Mouse (Mus musculus): ENCODE results near the gene Arfgef2. TPM values are rescaled to one million over a fixed set of nuclear protein-coding genes. Genes with fewer than 3 reads are reported as not detected.

Gene Arfgef2
- polyA plus RNA-seq, 1 experiment from 2014 or later: 4.4 TPM

GRCm38 (mm10) chr2:166899161-166899560 lies 93.8 kb downstream of the Arfgef2 start:
- Histone ChIP-seq H3K4me3 (replicated peaks) (no peak overlapping the region), H3K27me3 (no peaks in the 10 kb centered on the region), H3K9me3 (replicated peaks) (no peaks in the 10 kb centered on the region), H3K4me2 (no peak overlapping the region), H3K36me3 (peaks cover 9% of the 10 kb centered on the region; the same call in 1 of the 2 replicates), H3K9ac (no peak overlapping the region), H3K27ac (no peak overlapping the region), H3K4me1 (no peaks in the 10 kb centered on the region)
- 81% methylated on average over 2 of the region's 2 CpGs for WGBS
- ATAC-seq (replicated peaks; ENCODE audit: low FRiP score): no peak

GRCm38 (mm10) chr2:166899746-166900145 lies 94.4 kb downstream of the Arfgef2 start:
- Histone ChIP-seq H3K9ac (no peak overlapping the region), H3K27ac (no peak overlapping the region), H3K4me3 (replicated peaks) (no peak overlapping the region), H3K27me3 (no peaks in the 10 kb centered on the region), H3K36me3 (0 out of 2 replicates have a peak, but pooled peaks cover 3% of the 10 kb centered on the region), H3K4me1 (no peaks in the 10 kb centered on the region), H3K4me2 (no peak overlapping the region), H3K9me3 (replicated peaks) (no peaks in the 10 kb centered on the region)
- WGBS: 63% methylated on average over 3 of the region's 3 CpGs
- no peak for ATAC-seq (replicated peaks; ENCODE audit: low FRiP score)

DNA sequence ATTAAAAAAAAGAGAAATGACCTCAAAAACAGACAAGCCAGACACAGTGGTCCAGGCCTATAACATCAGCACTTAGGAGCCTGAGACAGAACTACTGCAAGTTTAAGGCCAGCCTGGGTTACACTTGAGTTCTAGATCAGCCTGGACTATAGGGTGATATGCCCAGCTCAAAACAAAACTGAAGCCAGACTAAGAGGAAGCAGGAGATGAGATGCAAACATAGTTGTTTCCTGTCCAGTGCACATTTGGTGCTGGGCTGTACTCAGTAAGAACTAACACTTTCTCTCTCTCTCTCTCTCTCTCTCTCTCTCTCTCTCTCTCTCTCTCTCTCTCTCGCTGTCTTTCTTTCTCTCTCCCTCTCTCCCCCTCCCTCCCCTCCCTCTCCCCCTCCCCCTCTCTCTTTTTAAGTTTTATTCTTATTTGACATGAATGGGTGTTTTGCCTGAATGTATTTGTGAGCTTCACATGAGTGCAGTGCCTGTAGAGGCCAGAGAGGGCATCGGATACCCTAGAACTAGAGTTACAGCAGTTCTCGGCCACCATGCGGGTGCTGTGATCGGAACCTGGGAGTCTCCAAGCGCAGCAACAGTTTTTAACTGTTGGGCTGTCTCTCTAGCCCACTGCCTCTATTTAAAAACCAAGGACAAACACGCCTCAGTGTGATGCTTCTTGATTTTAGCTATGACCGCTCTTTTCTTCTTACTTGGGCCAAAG lies 95.6 kb downstream of the Arfgef2 start:
- 92% methylated on average over 8 of the region's 8 CpGs for WGBS
- H3K4me1 ChIP-seq: peaks cover 5% of the 10 kb centered on the region; the same call in 1 of the 2 replicates
- ATAC-seq (replicated peaks; ENCODE audit: low FRiP score): no peak
- no peaks in the 10 kb centered on the region for H3K27me3 ChIP-seq
- no peak overlapping the region for H3K4me3 ChIP-seq (replicated peaks)
- no peaks in the 10 kb centered on the region for H3K36me3 ChIP-seq
- H3K27ac ChIP-seq: no peak overlapping the region
- no peak overlapping the region for H3K4me2 ChIP-seq
- H3K9me3 ChIP-seq (replicated peaks): no peaks in the 10 kb centered on the region
- H3K9ac ChIP-seq: no peak overlapping the region

DNA sequence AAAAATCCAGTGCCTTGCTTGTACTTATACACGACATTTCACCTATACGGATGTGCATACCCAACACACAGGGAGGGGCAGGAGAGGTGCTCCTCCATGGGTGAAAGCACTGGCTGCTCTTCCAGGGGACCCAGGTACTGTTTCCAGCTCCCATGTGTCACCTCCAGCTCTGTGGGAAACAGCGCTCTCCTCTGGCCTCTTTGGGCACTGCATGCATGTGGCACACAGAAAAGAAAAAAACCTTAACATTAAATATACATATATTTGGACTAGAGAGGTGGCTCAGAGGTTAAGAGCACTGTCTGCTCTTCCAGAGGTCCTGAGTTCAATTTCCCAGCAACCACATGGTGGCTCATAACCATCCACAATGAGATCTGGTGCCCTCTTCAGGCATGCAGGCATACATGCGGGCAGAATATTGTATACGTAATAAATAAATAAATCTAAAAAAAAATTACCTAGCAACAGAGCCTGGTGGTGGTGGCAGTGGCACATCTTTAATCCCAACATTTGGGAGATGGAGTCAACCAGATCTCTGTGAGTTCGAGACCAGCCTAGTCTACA lies 98.4 kb downstream of the Arfgef2 start:
- H3K4me1 ChIP-seq: peaks cover 15% of the 10 kb centered on the region
- 95% methylated on average over 6 of the region's 6 CpGs for WGBS
- ATAC-seq (replicated peaks; ENCODE audit: low FRiP score): no peak
- no peaks in the 10 kb centered on the region for H3K27me3 ChIP-seq
- H3K9ac ChIP-seq: no peak overlapping the region
- H3K36me3 ChIP-seq: peaks cover 5% of the 10 kb centered on the region; the same call in 1 of the 2 replicates
- H3K27ac ChIP-seq: no peak overlapping the region
- H3K9me3 ChIP-seq (replicated peaks): no peaks in the 10 kb centered on the region
- no peak overlapping the region for H3K4me2 ChIP-seq
- no peak overlapping the region for H3K4me3 ChIP-seq (replicated peaks)

GRCm38 (mm10) chr2:166905711-166906522 lies 100.5 kb downstream of the Arfgef2 start, which contains the start of gene Cse1l:
Gene Cse1l (plus strand): TSS chr2:166906040.
- Histone ChIP-seq H3K27ac (peak within 1 kb of the TSS; percentile 99), H3K9ac (peak within 1 kb of the TSS; percentile 88), H3K4me3 (replicated peaks) (peak within 1 kb of the TSS; percentile 89), H3K4me1 (peaks cover 15% of the 10 kb centered on the region), H3K9me3 (replicated peaks) (no peaks in the 10 kb centered on the region), H3K27me3 (no peaks in the 10 kb centered on the region), H3K36me3 (peaks cover 13% of the 10 kb centered on the region), H3K4me2 (peak within 1 kb of the TSS; percentile 75)
- WGBS: under 1% methylated on average over 77 of the region's 80 CpGs
- ATAC-seq (replicated peaks; ENCODE audit: low FRiP score): peak; percentile 98

DNA sequence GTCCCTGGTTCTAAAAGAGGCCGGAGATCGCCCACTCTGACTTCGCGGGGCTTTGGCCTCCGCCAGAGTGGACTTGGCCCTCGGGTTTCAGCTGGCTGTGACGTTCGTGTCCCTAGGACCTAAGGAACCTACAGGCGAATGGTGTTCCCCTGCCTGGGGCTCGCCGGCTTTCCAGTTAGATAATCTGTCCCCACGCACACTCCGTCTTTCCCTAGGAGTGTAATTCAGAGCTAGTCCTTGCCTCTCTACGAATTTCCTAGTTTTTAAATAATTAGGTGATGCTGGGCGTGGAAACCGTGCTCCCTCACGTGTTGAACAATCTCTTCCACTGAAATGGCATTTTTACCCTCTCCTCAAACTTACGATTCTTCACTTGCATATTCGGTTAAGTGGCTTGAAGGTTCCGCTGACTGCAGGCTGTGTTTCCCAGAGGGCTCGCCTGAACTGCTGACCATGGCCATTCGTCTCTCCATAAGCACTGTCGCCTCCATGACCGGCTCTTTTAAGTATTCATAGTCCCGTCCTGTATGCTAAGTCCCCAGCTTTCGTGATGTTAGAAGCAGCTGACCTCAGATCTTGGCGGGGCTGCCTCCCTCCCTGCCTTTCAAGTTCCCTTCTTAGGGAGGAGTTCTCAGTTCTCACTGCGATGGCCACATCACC lies 101.3 kb downstream of the Arfgef2 start:
- H3K9ac ChIP-seq: peak overlapping the region; percentile 88
- H3K4me2 ChIP-seq: peak overlapping the region; percentile 75
- H3K36me3 ChIP-seq: peaks cover 18% of the 10 kb centered on the region
- 0% methylated on average over 28 of the region's 28 CpGs for WGBS
- H3K4me3 ChIP-seq (replicated peaks): peak overlapping the region; percentile 89
- H3K27ac ChIP-seq: peak overlapping the region; percentile 99
- H3K4me1 ChIP-seq: peaks cover 15% of the 10 kb centered on the region
- no peaks in the 10 kb centered on the region for H3K9me3 ChIP-seq (replicated peaks)
- peak; percentile 35; the same call in 1 of the 2 replicates for ATAC-seq (replicated peaks; ENCODE audit: low FRiP score)
- H3K27me3 ChIP-seq: no peaks in the 10 kb centered on the region

DNA sequence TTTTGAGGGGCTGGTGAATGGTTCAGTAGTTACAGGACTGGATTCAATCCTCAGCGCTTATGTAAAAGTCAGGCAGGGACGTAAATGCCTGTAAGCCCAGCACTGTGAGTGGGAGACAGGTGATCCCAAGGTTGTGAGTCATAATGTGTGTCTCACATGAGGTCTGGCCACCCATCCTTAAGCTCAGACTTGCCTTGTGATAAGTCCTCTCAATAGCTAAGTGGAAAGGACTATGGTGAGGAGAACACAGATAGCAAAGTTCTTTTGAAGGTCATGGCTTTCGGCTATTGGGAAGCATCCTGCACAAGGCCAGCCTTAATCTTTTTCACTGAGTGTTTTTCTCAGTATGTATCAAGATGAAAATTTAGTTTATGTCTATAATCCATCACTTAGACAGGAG lies 104.3 kb downstream of the Arfgef2 start:
- Histone ChIP-seq H3K4me1 (peaks cover 15% of the 10 kb centered on the region), H3K36me3 (peaks cover 18% of the 10 kb centered on the region), H3K27me3 (no peaks in the 10 kb centered on the region), H3K4me2 (no peak overlapping the region), H3K27ac (no peak overlapping the region), H3K9ac (no peak overlapping the region), H3K4me3 (replicated peaks) (no peak overlapping the region), H3K9me3 (replicated peaks) (no peaks in the 10 kb centered on the region)
- 96% methylated on average over 3 of the region's 3 CpGs for WGBS
- ATAC-seq (replicated peaks; ENCODE audit: low FRiP score): no peak

- 85% methylated on average over 8 of the region's 8 CpGs for WGBS
- H3K4me3 ChIP-seq (replicated peaks): no peak overlapping the region
- H3K36me3 ChIP-seq: peaks cover 20% of the 10 kb centered on the region
- H3K27me3 ChIP-seq: no peaks in the 10 kb centered on the region
- H3K4me2 ChIP-seq: no peak overlapping the region
- H3K9ac ChIP-seq: no peak overlapping the region
- no peak overlapping the region for H3K27ac ChIP-seq
- ATAC-seq (replicated peaks; ENCODE audit: low FRiP score): no peak
- H3K9me3 ChIP-seq (replicated peaks): no peaks in the 10 kb centered on the region
- peaks cover 11% of the 10 kb centered on the region for H3K4me1 ChIP-seq
Measured at GRCm38 (mm10) chr2:166910536-166910935, 105.1 kb downstream of the Arfgef2 start.

DNA sequence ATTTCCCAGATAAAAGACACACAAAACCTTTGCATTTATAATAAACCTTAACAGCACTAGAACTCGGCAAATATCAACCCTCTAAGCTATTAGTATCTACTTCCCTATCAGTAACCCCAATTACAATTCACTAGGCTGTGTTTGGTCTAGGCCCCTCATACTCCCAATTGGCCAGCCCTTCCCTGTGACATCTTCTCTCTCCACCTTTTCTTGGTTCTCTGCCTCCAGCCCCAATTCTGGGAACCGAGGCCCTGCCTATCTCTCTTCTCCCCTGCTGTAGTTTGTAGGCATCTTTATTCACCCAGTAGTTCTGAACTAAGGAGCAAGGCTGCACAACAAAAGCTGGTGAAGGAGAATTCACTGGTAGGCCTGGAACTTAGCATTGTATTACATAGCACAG lies 118.6 kb downstream of the Arfgef2 start:
- Histone ChIP-seq H3K4me3 (replicated peaks) (no peak overlapping the region), H3K9ac (no peak overlapping the region), H3K4me2 (no peak overlapping the region), H3K36me3 (peaks cover 94% of the 10 kb centered on the region), H3K9me3 (replicated peaks) (no peaks in the 10 kb centered on the region), H3K27ac (no peak overlapping the region), H3K4me1 (no peaks in the 10 kb centered on the region), H3K27me3 (no peaks in the 10 kb centered on the region)
- WGBS: 89% methylated on average over 2 of the region's 2 CpGs
- no peak for ATAC-seq (replicated peaks; ENCODE audit: low FRiP score)

DNA sequence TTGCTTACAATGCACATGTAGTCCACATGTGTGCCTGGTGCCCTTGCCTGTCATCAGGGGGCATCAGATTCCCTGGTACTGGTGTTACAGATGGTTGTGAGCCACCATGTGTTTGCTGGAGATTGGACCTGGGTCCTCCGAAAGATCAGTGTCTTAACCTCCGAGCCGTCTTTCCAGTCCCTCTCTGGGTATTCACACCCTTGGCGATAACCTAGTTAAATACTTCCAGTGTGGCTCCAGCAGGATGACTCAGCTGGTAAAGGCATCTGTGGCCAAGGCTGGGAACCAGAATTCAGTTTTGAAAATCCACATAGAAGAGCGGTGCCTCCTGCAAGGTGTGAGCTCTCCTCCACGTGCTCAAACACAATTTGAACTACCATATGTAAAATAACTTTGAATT lies 128.6 kb downstream of the Arfgef2 start:
- H3K9me3 ChIP-seq (replicated peaks): no peaks in the 10 kb centered on the region
- no peak overlapping the region for H3K4me2 ChIP-seq
- H3K27me3 ChIP-seq: no peaks in the 10 kb centered on the region
- no peaks in the 10 kb centered on the region for H3K4me1 ChIP-seq
- H3K4me3 ChIP-seq (replicated peaks): no peak overlapping the region
- 92% methylated on average over 6 of the region's 6 CpGs for WGBS
- H3K9ac ChIP-seq: no peak overlapping the region
- ATAC-seq (replicated peaks; ENCODE audit: low FRiP score): no peak
- no peak overlapping the region for H3K27ac ChIP-seq
- peaks cover 96% of the 10 kb centered on the region for H3K36me3 ChIP-seq

- WGBS: 87% methylated on average over 5 of the region's 5 CpGs
- peaks cover 96% of the 10 kb centered on the region for H3K36me3 ChIP-seq
Measured at GRCm38 (mm10) chr2:166934416-166934815, 129.0 kb downstream of the Arfgef2 start.

More at GRCm38 (mm10) chr2:166934416-166934815, 129.0 kb downstream of the Arfgef2 start:
- Histone ChIP-seq H3K27ac (no peak overlapping the region), H3K9me3 (replicated peaks) (no peaks in the 10 kb centered on the region), H3K9ac (no peak overlapping the region), H3K4me2 (no peak overlapping the region), H3K4me3 (replicated peaks) (no peak overlapping the region), H3K4me1 (no peaks in the 10 kb centered on the region), H3K27me3 (no peaks in the 10 kb centered on the region)
- ATAC-seq (replicated peaks; ENCODE audit: low FRiP score): no peak

All from kidney, embryonic 15.5 days (tissue).